Mouse (Mus musculus) cortical plate, adult 2 months (tissue): ENCODE data around the gene Psmb7. TPM values are rescaled to one million over a fixed set of nuclear protein-coding genes. Genes with fewer than 3 reads are reported as not detected.

ENCODE experiments used
- H3K27ac ChIP-seq: fragments of 200-500 bp; 2 replicates; pipeline ENCODE4 v1.5.1; 2012; ENCODE audit warnings: low read length, control low read depth, inconsistent platforms; ENCODE audit not compliant: insufficient read depth
- H3K4me1 ChIP-seq: fragments of 200-500 bp; 2 replicates; pipeline ENCODE4 v1.6.1; 2011; ENCODE audit warnings: low read length; ENCODE audit not compliant: control insufficient read depth, insufficient read depth
- H3K4me3 ChIP-seq: fragments of 200-500 bp; 2 replicates; pipeline ENCODE4 v1.5.1; 2011; ENCODE audit warnings: mild to moderate bottlenecking, low read length, control low read depth; ENCODE audit not compliant: insufficient read depth
- CTCF ChIP-seq: fragments of 200-500 bp; IDR thresholded peaks from 2 replicates; pipeline ENCODE4 v1.5.1; 2011; ENCODE audit warnings: mild to moderate bottlenecking, control low read depth, low read length; ENCODE audit not compliant: insufficient read depth; ENCODE audit errors: extremely low read depth
- POLR2A ChIP-seq: fragments of 200-500 bp; IDR thresholded peaks from 2 replicates; pipeline ENCODE4 v1.6.1; 2011; ENCODE audit warnings: mild to moderate bottlenecking, low read length, control low read depth; ENCODE audit not compliant: insufficient read depth; ENCODE audit errors: extremely low read depth
- polyA plus RNA-seq: library from polyadenylated mRNA; depleted of rRNA; stranded (reverse); fragments of >200 nt; gene quantifications from 2 replicates; pipeline ENCODE4 v1.2.3, GENCODE M21; 2012

The Psmb7 gene
- polyA plus RNA-seq, 1 experiment = 242 TPM

DNA sequence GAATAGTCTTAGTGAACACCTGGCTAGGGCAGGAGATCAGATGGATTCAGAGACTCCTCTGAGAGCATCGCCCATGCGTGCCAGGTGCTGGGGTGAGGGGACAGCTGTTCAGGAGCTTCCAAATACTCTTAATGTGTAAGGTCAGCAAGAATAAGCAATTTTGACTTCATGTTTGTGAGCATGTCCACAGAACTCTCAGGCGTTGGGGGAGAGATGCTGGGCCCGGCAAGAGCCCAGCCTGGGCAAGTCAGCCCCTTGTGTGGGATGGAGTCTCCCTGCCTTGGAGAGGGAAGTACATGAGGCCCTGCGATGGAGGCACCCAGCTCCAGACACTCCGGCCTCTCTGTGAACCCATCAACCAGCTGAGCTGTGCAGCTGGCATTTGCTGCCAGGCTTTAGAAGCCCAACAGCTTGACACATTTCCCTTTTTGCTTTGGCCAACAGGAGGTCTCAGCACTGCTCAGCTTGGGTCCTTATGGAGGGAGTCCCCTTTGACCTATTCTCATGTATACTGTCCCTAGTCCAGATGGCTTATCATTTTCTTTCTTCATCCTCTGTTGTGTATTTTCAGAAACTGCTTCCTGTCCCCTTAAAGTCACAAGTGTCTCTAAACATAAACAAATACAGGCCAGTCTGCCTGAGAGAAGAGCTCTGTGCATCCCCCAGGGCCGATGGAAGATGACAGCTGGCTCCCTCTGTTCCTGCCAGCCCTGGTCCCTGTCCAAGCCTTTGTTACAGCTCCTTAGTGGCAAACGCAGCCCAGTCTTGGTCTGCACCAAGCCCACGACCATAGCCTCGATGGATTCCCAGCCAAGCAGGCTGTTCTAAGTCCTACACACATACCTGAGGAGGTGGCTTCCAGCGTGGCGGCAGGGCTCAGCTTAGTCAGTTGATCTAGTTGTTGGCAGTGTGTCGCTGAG lies 65.0 kb downstream of the Psmb7 start:
- Histone ChIP-seq H3K4me3 (no peak overlapping the region), H3K27ac (no peak overlapping the region), H3K4me1 (no peaks in the 10 kb centered on the region)
- TF ChIP-seq CTCF = no peak
- TF ChIP-seq POLR2A = no peak

DNA sequence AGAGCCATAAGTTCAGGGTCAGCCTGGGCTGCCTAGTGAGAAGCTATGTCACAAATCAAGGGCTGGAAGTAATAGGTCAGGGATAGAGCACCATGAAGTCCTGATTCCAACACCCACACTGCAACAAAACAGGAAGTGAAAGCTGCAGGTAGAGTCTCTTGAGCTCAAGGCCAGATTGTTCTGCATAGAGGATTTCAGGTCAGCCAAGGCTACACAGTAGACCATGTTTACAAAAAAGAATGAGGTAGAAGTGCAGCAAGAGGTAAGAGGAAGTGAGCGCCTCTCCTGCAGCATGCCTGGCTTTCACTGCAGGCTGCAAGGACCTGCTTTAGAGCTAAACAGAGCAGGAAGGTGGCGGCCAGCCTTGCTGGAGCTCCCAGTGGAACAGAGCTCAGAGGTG lies 69.2 kb downstream of the Psmb7 start:
- no peak for TF ChIP-seq POLR2A
- no peak for TF ChIP-seq CTCF
- Histone ChIP-seq H3K4me3 (no peak overlapping the region), H3K4me1 (no peaks in the 10 kb centered on the region), H3K27ac (no peak overlapping the region)

DNA sequence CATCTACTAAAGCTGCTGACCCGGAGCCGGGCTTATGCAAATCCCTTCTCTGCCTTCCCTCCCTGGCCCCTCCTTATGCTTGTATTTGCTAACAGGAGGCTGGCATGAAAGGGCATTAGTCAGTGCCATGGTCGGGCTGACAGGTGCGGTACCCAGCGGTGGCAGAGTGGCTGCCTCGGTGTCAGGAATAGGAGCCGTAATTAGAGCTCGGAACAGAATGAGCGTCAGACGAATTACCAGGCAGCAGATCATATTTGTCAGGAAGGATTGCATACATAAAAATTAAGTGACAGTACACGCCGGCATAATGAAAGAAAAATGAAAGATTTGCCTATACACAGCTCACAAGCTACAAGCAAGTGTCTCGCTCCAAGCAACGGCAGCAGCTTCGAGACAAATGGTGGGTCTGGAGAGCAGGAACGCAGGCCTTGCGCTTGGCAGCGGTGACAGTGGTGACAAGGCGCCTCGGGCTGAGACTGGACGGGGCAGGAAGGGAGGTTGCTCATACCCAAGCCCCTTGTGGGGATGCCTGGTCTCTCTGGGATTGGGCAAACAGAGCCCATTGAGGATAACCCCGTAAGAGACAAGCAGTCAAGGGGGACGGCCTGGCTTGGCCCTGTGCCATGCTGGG lies 71.8 kb downstream of the Psmb7 start:
- Histone ChIP-seq H3K4me3 (no peak overlapping the region), H3K27ac (no peak overlapping the region), H3K4me1 (no peaks in the 10 kb centered on the region)
- TF ChIP-seq POLR2A = no peak
- TF ChIP-seq CTCF = no peak

GRCm38 (mm10) chr2:38562596-38562995 lies 81.3 kb downstream of the Psmb7 start:
- TF ChIP-seq POLR2A (no peak), CTCF (no peak)
- Histone ChIP-seq H3K4me3 (no peak overlapping the region), H3K4me1 (no peaks in the 10 kb centered on the region), H3K27ac (no peak overlapping the region)

- H3K27ac ChIP-seq = no peak overlapping the region
- no peaks in the 10 kb centered on the region for H3K4me1 ChIP-seq
- no peak overlapping the region for H3K4me3 ChIP-seq
- no peak for TF ChIP-seq CTCF
- no peak for TF ChIP-seq POLR2A
Observed at GRCm38 (mm10) chr2:38560296-38561227, 83.3 kb downstream of the Psmb7 start.

DNA sequence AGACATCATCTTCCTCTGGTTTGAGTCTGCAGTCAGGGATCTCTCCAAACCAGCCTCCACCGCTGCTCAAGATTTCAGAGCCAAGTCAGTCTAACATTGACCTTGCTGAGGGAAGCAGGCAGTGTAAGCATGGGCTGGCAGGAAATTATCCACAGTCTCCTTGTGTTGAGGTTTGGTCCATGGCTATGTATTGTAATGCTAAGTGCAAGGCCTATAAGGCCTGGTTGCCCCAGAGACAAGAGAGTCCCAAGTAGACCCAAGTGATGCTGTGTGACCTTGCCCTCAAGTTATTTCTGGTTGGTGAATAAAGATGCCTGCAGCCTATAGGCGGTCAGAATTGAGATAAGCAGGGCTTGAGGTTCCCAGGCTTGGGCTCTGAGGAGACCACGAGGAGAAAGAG lies 87.2 kb downstream of the Psmb7 start:
- Histone ChIP-seq H3K4me1 (no peaks in the 10 kb centered on the region), H3K27ac (no peak overlapping the region), H3K4me3 (no peak overlapping the region)
- TF ChIP-seq CTCF (no peak), POLR2A (no peak)

DNA sequence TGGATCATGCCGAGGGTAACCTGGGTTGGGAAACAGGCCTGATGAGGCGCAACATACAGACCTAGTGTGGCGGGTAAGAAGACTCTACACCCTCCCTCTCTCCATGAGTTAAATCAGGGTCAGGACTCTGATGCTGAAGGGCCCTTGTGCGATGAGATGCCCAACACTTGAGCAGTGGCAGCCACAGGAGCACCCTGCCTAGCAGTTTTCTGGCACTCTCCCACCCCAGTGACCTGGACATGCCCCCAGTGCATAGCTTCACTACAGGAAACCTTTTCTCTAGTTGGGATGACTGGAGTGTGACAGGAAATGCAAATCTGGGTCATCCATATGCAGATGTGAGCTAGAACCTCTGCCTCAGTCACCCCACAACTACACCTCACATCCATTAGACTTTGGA lies 88.2 kb downstream of the Psmb7 start:
- no peak overlapping the region for H3K4me3 ChIP-seq
- no peak overlapping the region for H3K27ac ChIP-seq
- no peaks in the 10 kb centered on the region for H3K4me1 ChIP-seq
- TF ChIP-seq POLR2A (no peak), CTCF (no peak)

DNA sequence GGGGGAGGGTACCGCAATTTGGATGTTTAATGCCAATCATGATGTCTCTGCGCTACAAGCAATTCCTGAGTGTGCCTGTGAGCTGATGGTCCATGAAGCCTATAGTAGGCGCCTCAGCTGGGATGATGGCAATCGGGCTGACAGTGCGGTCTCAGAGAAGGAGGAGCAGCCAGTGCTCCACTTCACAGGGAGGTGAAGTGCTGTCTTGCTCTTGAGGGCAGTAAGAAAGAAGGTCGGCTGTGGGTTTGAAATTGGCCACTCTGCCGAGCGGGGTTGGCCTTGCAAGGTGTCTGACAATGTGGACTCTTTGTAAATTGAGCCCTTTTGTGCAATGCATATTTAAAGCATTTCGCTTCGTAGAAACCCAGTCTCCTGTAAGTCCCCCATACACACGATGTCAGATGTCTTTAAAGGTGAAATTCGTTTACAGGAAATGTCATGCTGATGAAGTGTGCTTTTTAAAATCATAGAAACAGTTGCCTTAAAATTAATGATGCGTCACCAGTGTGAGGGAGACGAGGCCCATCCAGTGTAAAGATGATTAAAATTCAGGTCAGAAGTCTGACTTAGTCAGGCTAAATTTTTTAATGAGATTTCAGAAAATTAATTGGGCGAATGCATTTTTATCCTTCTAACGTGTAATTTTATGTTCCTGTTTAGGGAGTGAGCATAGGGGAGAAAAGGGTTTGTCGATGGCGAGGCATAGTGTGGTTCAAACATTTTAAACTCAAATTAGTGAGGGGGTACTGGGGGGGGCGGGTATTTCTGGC lies 89.5 kb downstream of the Psmb7 start:
- TF ChIP-seq POLR2A = no peak
- TF ChIP-seq CTCF = no peak
- Histone ChIP-seq H3K4me1 (no peaks in the 10 kb centered on the region), H3K27ac (no peak overlapping the region), H3K4me3 (no peak overlapping the region)

DNA sequence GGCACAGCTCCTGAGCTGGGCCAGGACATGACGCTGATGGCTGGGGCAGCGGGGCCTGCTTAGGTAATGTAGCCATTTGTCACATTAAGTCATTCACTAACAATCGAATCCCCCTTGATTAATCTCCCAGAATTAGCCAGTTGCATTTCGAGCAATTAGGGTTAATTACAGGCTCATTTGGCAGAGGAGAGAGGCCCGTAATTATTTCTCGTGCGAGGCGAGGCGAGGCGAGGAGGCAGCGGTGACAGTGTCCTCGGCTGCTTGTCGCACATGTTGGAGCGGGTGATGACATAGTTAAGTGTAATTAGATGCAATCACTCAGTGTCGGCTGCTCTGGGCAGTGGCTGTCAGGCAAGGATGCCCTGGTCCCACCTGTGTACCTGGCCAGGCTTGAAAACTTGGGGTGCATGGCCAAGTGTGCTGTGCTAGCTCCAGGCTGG lies 91.9 kb downstream of the Psmb7 start:
- TF ChIP-seq POLR2A = no peak

More for the DNA sequence above, 91.9 kb downstream of the Psmb7 start:
- H3K4me1 ChIP-seq = no peaks in the 10 kb centered on the region
- no peak overlapping the region for H3K4me3 ChIP-seq
- H3K27ac ChIP-seq = no peak overlapping the region
